Mouse (Mus musculus) spleen, adult 2 months (tissue): ENCODE measurements around the gene Tenm2.

Experiments used
- CTCF ChIP-seq: fragments of 200-500 bp; IDR thresholded peaks from 2 replicates; pipeline ENCODE4 v1.5.1; 2011; ENCODE audit warnings: mild to moderate bottlenecking, inconsistent platforms; ENCODE audit not compliant: insufficient read depth, insufficient read length, insufficient replicate concordance; ENCODE audit errors: extremely low read depth
- POLR2A ChIP-seq: fragments of 200-500 bp; IDR thresholded peaks from 2 replicates; pipeline ENCODE4 v1.6.1; 2011; ENCODE audit warnings: low read depth, low read length, inconsistent platforms

GRCm38 (mm10) chr11:37222737-37223136 is 13.0 kb downstream of the Tenm2 start:
- TF ChIP-seq POLR2A (no peak), CTCF (no peak)
